Mouse (Mus musculus): ENCODE results near the gene BC030499. TPM values are rescaled to one million over a fixed set of nuclear protein-coding genes. Genes with fewer than 3 reads are reported as not detected.

Gene BC030499
- total and polyA plus RNA-seq, 3 experiments: 0.73 to 1.1 TPM; not detected in 1

GRCm38 (mm10) chr11:78301357-78302084, 10.9 kb downstream of the BC030499 start, which contains the start of gene Spag5:
Gene Spag5 (plus strand): TSS chr11:78301529.
- peaks cover 32% of the 10 kb centered on the region for H3K79me2 ChIP-seq (ENCODE audit: control insufficient read depth, insufficient read depth, low read length, poor library complexity)
- peak within 1 kb of the TSS; percentile 91 for H3K27ac ChIP-seq (ENCODE audit: control insufficient read depth, low read depth, low read length)
- TF ChIP-seq NRF1 (IDR thresholded peaks at IDR 0.05; ENCODE audit: insufficient read depth, low read depth, low read length, poor library complexity, severe bottlenecking): peak; percentile 67
- TF ChIP-seq BHLHE40 (IDR thresholded peaks at IDR 0.05; ENCODE audit: borderline replicate concordance, low read depth, low read length): no peak
- TF ChIP-seq GABPA (IDR thresholded peaks at IDR 0.05; ENCODE audit: low read depth, low read length): no peak
- no peak for TF ChIP-seq EP300 (IDR thresholded peaks at IDR 0.05; ENCODE audit: low read depth in 1 of 2, low read length in 2 of 2)
- peak; percentile 97 for TF ChIP-seq ZMIZ1 (IDR thresholded peaks at IDR 0.05; ENCODE audit: low read depth, low read length)
- TF ChIP-seq POLR2AphosphoS2 (IDR thresholded peaks at IDR 0.05; ENCODE audit: low read length): peak; percentile 99
- peak; percentile 1; the same call in 1 of the 2 replicates for TF ChIP-seq RCOR1 (IDR thresholded peaks at IDR 0.05; ENCODE audit: low read depth, low read length)
- TF ChIP-seq USF1 (IDR thresholded peaks at IDR 0.05; ENCODE audit: low read depth, low read length): peak; percentile 68
- peak; percentile 58 for TF ChIP-seq HCFC1 (IDR thresholded peaks at IDR 0.05; ENCODE audit: low read depth, low read length)
- peak; percentile 35; the same call in 1 of the 2 replicates for TF ChIP-seq UBTF (IDR thresholded peaks at IDR 0.05; ENCODE audit: borderline replicate concordance, insufficient read depth, low read depth, low read length)
- no peak for TF ChIP-seq ZC3H11A (IDR thresholded peaks at IDR 0.05; ENCODE audit: low read depth, low read length)
- no peak for TF ChIP-seq MAZ (IDR thresholded peaks at IDR 0.05; ENCODE audit: low read depth, low read length)
- TF ChIP-seq MAX (IDR thresholded peaks at IDR 0.05; ENCODE audit: low read length): no peak
- TF ChIP-seq MEF2A (IDR thresholded peaks at IDR 0.05; ENCODE audit: extremely low read depth, insufficient replicate concordance, low read depth, low read length, poor library complexity, severe bottlenecking): peak; percentile 26; the same call in 1 of the 2 replicates
- TF ChIP-seq E2F4 (IDR thresholded peaks at IDR 0.05; ENCODE audit: borderline replicate concordance, low read depth, low read length): peak; percentile 87; the same call in 1 of the 2 replicates
- TF ChIP-seq TCF12 (IDR thresholded peaks at IDR 0.05; ENCODE audit: low read depth, low read length): peak; percentile 82
- no peak for TF ChIP-seq ETS1 (IDR thresholded peaks at IDR 0.05; ENCODE audit: low read depth, low read length)
- TF ChIP-seq JUND (IDR thresholded peaks at IDR 0.05; ENCODE audit: low read depth, low read length): no peak
- TF ChIP-seq TAL1 (IDR thresholded peaks at IDR 0.05; ENCODE audit: low read length): no peak
- peak; percentile 93 for TF ChIP-seq SIN3A (IDR thresholded peaks at IDR 0.05; ENCODE audit: low read length)
- peak; percentile 98 for TF ChIP-seq NELFE (IDR thresholded peaks at IDR 0.05; ENCODE audit: low read depth, low read length)
- TF ChIP-seq ZKSCAN1 (IDR thresholded peaks at IDR 0.05; ENCODE audit: low read depth, low read length): no peak
- TF ChIP-seq GATA1 (IDR thresholded peaks at IDR 0.05; ENCODE audit: low read depth, low read length): no peak
- TF ChIP-seq USF2 (IDR thresholded peaks at IDR 0.05; ENCODE audit: borderline replicate concordance in 1 of 2, insufficient read depth in 1 of 2, low read depth in 1 of 2, low read length in 2 of 2): no peak
- TF ChIP-seq TBP (IDR thresholded peaks at IDR 0.05; ENCODE audit: low read depth, low read length): peak; percentile 97
- no peak for TF ChIP-seq SMC3 (IDR thresholded peaks at IDR 0.05; ENCODE audit: low read depth, low read length)
- peak; percentile 48; the same call in 1 of the 2 replicates for TF ChIP-seq ELF1 (IDR thresholded peaks at IDR 0.05; ENCODE audit: low read depth, low read length)
- no peak for TF ChIP-seq ZNF384 (IDR thresholded peaks at IDR 0.05; ENCODE audit: low read depth, low read length)
- TF ChIP-seq POLR2AphosphoS5 (IDR thresholded peaks at IDR 0.05; ENCODE audit: borderline replicate concordance, low read depth, low read length): peak; percentile 76; the same call in 1 of the 2 replicates
- no peak for TF ChIP-seq CHD2 (IDR thresholded peaks at IDR 0.05; ENCODE audit: low read length)
- no peak for TF ChIP-seq MAFK (IDR thresholded peaks at IDR 0.05; ENCODE audit: borderline replicate concordance, low read depth, low read length)
- no peak for TF ChIP-seq MYB (IDR thresholded peaks at IDR 0.05; ENCODE audit: low read depth, low read length)
- no peak for TF ChIP-seq CTCF (IDR thresholded peaks at IDR 0.05 in 2 of 3, conservative IDR thresholded peaks at IDR 0.05 in 1 of 3; ENCODE audit: control insufficient read depth in 1 of 3, insufficient read depth in 1 of 3, low read depth in 2 of 3, low read length in 3 of 3, poor library complexity in 1 of 3, severe bottlenecking in 1 of 3)
- TF ChIP-seq MXI1 (IDR thresholded peaks at IDR 0.05; ENCODE audit: low read depth, low read length): peak; percentile 93
- no peak for TF ChIP-seq RAD21 (IDR thresholded peaks at IDR 0.05; ENCODE audit: low read depth, low read length)
- TF ChIP-seq POLR2A (IDR thresholded peaks at IDR 0.05; ENCODE audit: control insufficient read depth in 1 of 2, insufficient read depth in 1 of 2, low read depth in 1 of 2, low read length in 2 of 2, poor library complexity in 1 of 2): peak; percentile 97 to 99

More at GRCm38 (mm10) chr11:78301357-78302084, 10.9 kb downstream of the BC030499 start, which contains the start of gene Spag5:
- DNase-seq (ENCODE audit: low read depth, low spot score): peak; percentile 98
- peaks cover 30 to 45% of the 10 kb centered on the region in 2 experiments for H3K36me3 ChIP-seq (ENCODE audit: control insufficient read depth in 1 of 2, insufficient read depth in 2 of 2, low read length in 2 of 2)
- H3K9me3 ChIP-seq (replicated peaks; ENCODE audit: insufficient read depth, low read length): no peaks in the 10 kb centered on the region
- H3K27me3 ChIP-seq (ENCODE audit: control insufficient read depth in 1 of 2, insufficient read depth in 2 of 2, low read length in 2 of 2): no peaks in the 10 kb centered on the region
- peak within 1 kb of the TSS; percentile 79 to 87 for H3K4me3 ChIP-seq (ENCODE audit: control insufficient read depth in 1 of 2, insufficient read depth in 1 of 2, low read depth in 2 of 2, low read length in 2 of 2)
- H3K4me1 ChIP-seq (ENCODE audit: control insufficient read depth in 1 of 2, insufficient read depth in 2 of 2, low read length in 2 of 2): peaks cover 15% of the 10 kb centered on the region in 2 experiments; a peak in 3 of 4 replicates
- peak within 1 kb of the TSS; percentile 87 for H3K9ac ChIP-seq (ENCODE audit: control insufficient read depth, low read depth, low read length, poor library complexity, severe bottlenecking)
